Mouse (Mus musculus): ENCODE data around the gene Nthl1. TPM values are rescaled to one million over a fixed set of nuclear protein-coding genes. Genes with fewer than 3 reads are reported as not detected.

The Nthl1 gene
- polyA plus RNA-seq, 1 experiment from 2014 or later = 19.8 TPM

DNA sequence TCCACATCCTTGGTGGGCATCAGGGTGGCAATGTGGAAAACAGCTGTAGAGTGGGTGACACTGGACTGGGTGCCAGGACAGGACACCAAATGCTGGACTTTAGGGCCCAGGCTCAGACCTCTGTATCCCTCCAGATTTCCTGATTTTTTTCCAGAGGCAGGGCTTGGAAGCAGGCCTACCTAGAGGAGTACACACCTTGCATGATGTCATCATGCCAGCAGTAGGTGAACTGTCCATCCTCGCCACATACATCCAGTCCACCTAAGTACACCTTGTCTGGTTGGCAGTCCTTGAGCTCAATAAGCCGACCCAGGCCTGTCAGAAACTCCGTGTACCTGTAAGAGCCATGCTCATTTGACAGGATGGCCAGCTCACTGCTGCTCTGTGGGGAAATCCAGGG is 34.5 kb upstream of the Nthl1 start:
- Histone ChIP-seq H3K4me3 (no peak overlapping the region), H3K27ac (no peak overlapping the region), H3K4me1 (0 out of 2 replicates have a peak, but pooled peaks cover 3% of the 10 kb centered on the region), H3K36me3 (peaks cover 99% of the 10 kb centered on the region), H3K27me3 (ENCODE audit: insufficient read depth, poor library complexity, severe bottlenecking) (no peaks in the 10 kb centered on the region), H3K9me3 (no peaks in the 10 kb centered on the region)
- WGBS = 89% methylated on average over 3 of the region's 3 CpGs
- DNase-seq (ENCODE audit: low spot score) = no peak

DNA sequence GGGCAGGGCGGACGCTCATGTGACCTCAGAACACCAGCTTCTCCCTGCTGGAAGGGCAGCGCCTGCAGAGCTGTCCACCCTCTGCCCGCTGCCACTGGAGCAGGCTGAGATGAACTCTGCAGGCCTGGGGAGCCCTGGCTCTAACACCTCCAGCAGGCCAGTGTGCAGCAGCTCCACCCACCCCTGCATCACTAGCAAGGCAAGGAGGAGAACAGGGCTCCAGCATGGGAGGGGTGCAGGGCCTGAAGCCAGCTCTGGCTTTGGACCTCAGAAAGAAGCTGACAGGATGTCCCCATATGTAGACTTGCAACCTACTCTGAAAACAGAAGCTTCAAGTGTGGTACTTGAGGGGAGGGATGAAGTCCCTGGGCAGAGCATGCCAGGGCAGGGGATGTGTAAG is 32.0 kb upstream of the Nthl1 start:
- Histone ChIP-seq H3K4me1 (no peaks in the 10 kb centered on the region), H3K27me3 (ENCODE audit: insufficient read depth, poor library complexity, severe bottlenecking) (no peaks in the 10 kb centered on the region), H3K27ac (no peak overlapping the region), H3K9me3 (no peaks in the 10 kb centered on the region), H3K36me3 (peaks cover 99% of the 10 kb centered on the region), H3K4me3 (no peak overlapping the region)
- no peak for DNase-seq (ENCODE audit: low spot score)
- WGBS = 84% methylated on average over 4 of the region's 4 CpGs

GRCm38 (mm10) chr17:24603961-24604360 is 28.5 kb upstream of the Nthl1 start:
- Histone ChIP-seq H3K36me3 (peaks cover 99% of the 10 kb centered on the region), H3K9me3 (no peaks in the 10 kb centered on the region), H3K4me1 (no peaks in the 10 kb centered on the region), H3K27ac (no peak overlapping the region), H3K27me3 (ENCODE audit: insufficient read depth, poor library complexity, severe bottlenecking) (no peaks in the 10 kb centered on the region; the same call in 1 of the 2 replicates), H3K4me3 (no peak overlapping the region)
- DNase-seq (ENCODE audit: low spot score) = no peak
- 86% methylated on average over 8 of the region's 8 CpGs for WGBS

GRCm38 (mm10) chr17:24604557-24604956 is 27.9 kb upstream of the Nthl1 start:
- Histone ChIP-seq H3K9me3 (no peaks in the 10 kb centered on the region), H3K27me3 (ENCODE audit: insufficient read depth, poor library complexity, severe bottlenecking) (no peaks in the 10 kb centered on the region; the same call in 1 of the 2 replicates), H3K36me3 (peaks cover 97% of the 10 kb centered on the region), H3K27ac (no peak overlapping the region), H3K4me3 (no peak overlapping the region), H3K4me1 (no peaks in the 10 kb centered on the region)
- no peak for DNase-seq (ENCODE audit: low spot score)
- 83% methylated on average over 3 of the region's 3 CpGs for WGBS

DNA sequence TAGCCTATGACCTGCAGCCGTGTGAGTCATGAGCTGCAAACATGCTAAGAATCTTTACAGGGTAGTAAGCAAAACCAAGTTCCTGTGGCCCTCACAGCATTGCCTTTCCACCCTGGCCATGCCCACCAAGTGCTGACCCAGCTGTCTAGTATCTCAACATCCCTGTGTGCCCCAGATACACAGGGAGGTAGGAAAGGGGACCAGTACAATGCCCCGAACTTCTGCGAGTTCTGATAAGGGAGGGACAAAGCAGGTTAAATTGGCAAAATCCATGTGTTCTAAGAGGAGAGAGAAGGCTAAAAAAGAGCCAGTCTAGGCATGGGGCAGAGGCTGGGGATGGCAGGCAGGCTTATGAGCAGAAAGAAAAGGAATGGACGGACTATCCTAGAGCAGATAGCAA is 24.1 kb upstream of the Nthl1 start:
- no peaks in the 10 kb centered on the region; the same call in 1 of the 2 replicates for H3K27me3 ChIP-seq (ENCODE audit: insufficient read depth, poor library complexity, severe bottlenecking)
- H3K36me3 ChIP-seq = peaks cover 79% of the 10 kb centered on the region
- no peaks in the 10 kb centered on the region for H3K9me3 ChIP-seq
- H3K4me1 ChIP-seq = peaks cover 6% of the 10 kb centered on the region; the same call in 1 of the 2 replicates
- 85% methylated on average over 4 of the region's 4 CpGs for WGBS
- no peak overlapping the region for H3K4me3 ChIP-seq
- DNase-seq (ENCODE audit: low spot score) = no peak
- H3K27ac ChIP-seq = no peak overlapping the region

GRCm38 (mm10) chr17:24608874-24609273 is 23.6 kb upstream of the Nthl1 start:
- Histone ChIP-seq H3K4me3 (no peak overlapping the region), H3K27me3 (ENCODE audit: insufficient read depth, poor library complexity, severe bottlenecking) (no peaks in the 10 kb centered on the region; the same call in 1 of the 2 replicates), H3K36me3 (peaks cover 80% of the 10 kb centered on the region), H3K27ac (no peak overlapping the region), H3K9me3 (no peaks in the 10 kb centered on the region), H3K4me1 (peaks cover 6% of the 10 kb centered on the region; the same call in 1 of the 2 replicates)
- 76% methylated on average over 8 of the region's 8 CpGs for WGBS
- no peak for DNase-seq (ENCODE audit: low spot score)

GRCm38 (mm10) chr17:24610711-24611110 is 21.8 kb upstream of the Nthl1 start:
- 46% methylated on average over 2 of the region's 2 CpGs for WGBS
- no peak overlapping the region for H3K4me3 ChIP-seq
- 0 out of 2 replicates have a peak overlapping the region, but pooled peaks have one; percentile 56 for H3K27ac ChIP-seq
- no peaks in the 10 kb centered on the region for H3K9me3 ChIP-seq
- DNase-seq (ENCODE audit: low spot score) = no peak
- H3K36me3 ChIP-seq = peaks cover 80% of the 10 kb centered on the region
- peaks cover 6% of the 10 kb centered on the region; the same call in 1 of the 2 replicates for H3K4me1 ChIP-seq
- no peaks in the 10 kb centered on the region; the same call in 1 of the 2 replicates for H3K27me3 ChIP-seq (ENCODE audit: insufficient read depth, poor library complexity, severe bottlenecking)

- Histone ChIP-seq H3K36me3 (peaks cover 93% of the 10 kb centered on the region), H3K4me1 (peaks cover 3% of the 10 kb centered on the region; the same call in 1 of the 2 replicates), H3K4me3 (no peak overlapping the region), H3K27ac (peak overlapping the region; percentile 16; the same call in 1 of the 2 replicates), H3K27me3 (ENCODE audit: insufficient read depth, poor library complexity, severe bottlenecking) (no peaks in the 10 kb centered on the region; the same call in 1 of the 2 replicates), H3K9me3 (no peaks in the 10 kb centered on the region)
- 83% methylated on average over 14 of the region's 14 CpGs for WGBS
- DNase-seq (ENCODE audit: low spot score) = peak; percentile 85
Measured at GRCm38 (mm10) chr17:24617561-24618194, 14.8 kb upstream of the Nthl1 start.

GRCm38 (mm10) chr17:24625472-24625871 is 7.0 kb upstream of the Nthl1 start:
- Histone ChIP-seq H3K4me3 (no peak overlapping the region), H3K36me3 (peaks cover 98% of the 10 kb centered on the region), H3K4me1 (no peaks in the 10 kb centered on the region), H3K9me3 (no peaks in the 10 kb centered on the region), H3K27ac (no peak overlapping the region), H3K27me3 (ENCODE audit: insufficient read depth, poor library complexity, severe bottlenecking) (no peaks in the 10 kb centered on the region; the same call in 1 of the 2 replicates)
- no peak for DNase-seq (ENCODE audit: low spot score)
- 90% methylated on average over 8 of the region's 8 CpGs for WGBS

- H3K27me3 ChIP-seq (ENCODE audit: insufficient read depth, poor library complexity, severe bottlenecking) = peaks cover 1% of the 10 kb centered on the region; the same call in 1 of the 2 replicates
- H3K36me3 ChIP-seq = peaks cover 73% of the 10 kb centered on the region
- no peak overlapping the region for H3K4me3 ChIP-seq
- 24% methylated on average over 5 of the region's 5 CpGs for WGBS
- H3K27ac ChIP-seq = no peak overlapping the region
- DNase-seq (ENCODE audit: low spot score) = peak; percentile 89
- peaks cover 16% of the 10 kb centered on the region for H3K4me1 ChIP-seq
- H3K9me3 ChIP-seq = no peaks in the 10 kb centered on the region
Measured at GRCm38 (mm10) chr17:24628646-24629045, 3.8 kb upstream of the Nthl1 start.

DNA sequence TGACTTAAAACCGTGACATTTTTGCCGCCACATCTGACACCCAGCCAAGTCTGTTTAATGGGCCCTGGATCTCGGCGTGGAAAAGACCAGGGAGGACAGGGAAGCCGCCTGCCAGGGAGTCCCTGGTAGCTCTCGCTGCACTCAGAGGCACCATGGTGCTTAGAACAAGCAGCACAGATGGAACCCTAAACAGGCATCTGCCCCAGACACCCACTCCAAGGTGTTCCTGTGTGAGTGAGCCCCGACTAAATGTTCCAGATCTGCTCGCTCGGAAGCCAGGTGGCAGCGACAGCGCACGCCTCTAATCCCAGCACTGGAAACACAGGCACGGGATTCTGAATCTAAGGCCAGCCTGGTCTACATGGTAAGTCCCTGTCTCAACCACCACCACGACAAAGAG is 2.4 kb upstream of the Nthl1 start:
- no peaks in the 10 kb centered on the region for H3K9me3 ChIP-seq
- H3K27ac ChIP-seq = no peak overlapping the region
- H3K4me3 ChIP-seq = no peak overlapping the region
- peaks cover 25% of the 10 kb centered on the region for H3K4me1 ChIP-seq
- peaks cover 16% of the 10 kb centered on the region for H3K27me3 ChIP-seq (ENCODE audit: insufficient read depth, poor library complexity, severe bottlenecking)
- 89% methylated on average over 14 of the region's 14 CpGs for WGBS
- no peak for DNase-seq (ENCODE audit: low spot score)
- H3K36me3 ChIP-seq = peaks cover 59% of the 10 kb centered on the region

- DNase-seq (ENCODE audit: low spot score) = no peak
- Histone ChIP-seq H3K4me3 (peak overlapping the region; percentile 75), H3K27ac (peak overlapping the region; percentile 90), H3K4me1 (peaks cover 42% of the 10 kb centered on the region), H3K9me3 (no peaks in the 10 kb centered on the region), H3K36me3 (peaks cover 31% of the 10 kb centered on the region), H3K27me3 (ENCODE audit: insufficient read depth, poor library complexity, severe bottlenecking) (peaks cover 33% of the 10 kb centered on the region)
- WGBS = 9% methylated on average over 22 of the region's 22 CpGs
Measured at GRCm38 (mm10) chr17:24632813-24633449, 451 bp downstream of the Nthl1 start.

DNA sequence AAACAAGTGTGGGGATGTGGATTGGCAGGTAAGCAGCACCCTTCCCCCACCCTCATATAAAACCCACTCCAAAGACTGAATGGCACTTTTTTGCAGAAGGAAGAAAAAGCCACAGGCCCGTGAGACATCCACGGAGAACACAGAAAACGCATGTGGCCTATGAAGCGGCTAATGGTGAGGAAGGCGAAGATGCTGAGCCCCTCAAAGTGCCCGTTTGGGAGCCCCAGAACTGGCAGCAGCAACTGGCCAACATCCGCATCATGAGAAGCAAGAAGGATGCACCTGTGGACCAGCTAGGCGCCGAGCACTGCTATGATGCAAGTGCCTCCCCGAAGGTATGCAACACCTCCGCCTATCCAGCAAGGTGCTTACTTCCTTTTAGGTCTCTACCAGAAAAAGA is 1.4 kb downstream of the Nthl1 start:
- 95% methylated on average over 11 of the region's 11 CpGs for WGBS

More for the DNA sequence above, 1.4 kb downstream of the Nthl1 start:
- peaks cover 42% of the 10 kb centered on the region for H3K27me3 ChIP-seq (ENCODE audit: insufficient read depth, poor library complexity, severe bottlenecking)
- H3K36me3 ChIP-seq = peaks cover 29% of the 10 kb centered on the region
- H3K9me3 ChIP-seq = no peaks in the 10 kb centered on the region
- no peak for DNase-seq (ENCODE audit: low spot score)
- peaks cover 45% of the 10 kb centered on the region for H3K4me1 ChIP-seq
- H3K27ac ChIP-seq = 0 out of 2 replicates have a peak overlapping the region, but pooled peaks have one; percentile 90
- no peak overlapping the region for H3K4me3 ChIP-seq
